Mouse (Mus musculus): Measurements from ENCODE around the gene Casr. TPM values are rescaled to one million over a fixed set of nuclear protein-coding genes. Genes with fewer than 3 reads are reported as not detected.

Gene Casr
- polyA plus RNA-seq, 1 experiment from 2014 or later, result 0.10 TPM

DNA sequence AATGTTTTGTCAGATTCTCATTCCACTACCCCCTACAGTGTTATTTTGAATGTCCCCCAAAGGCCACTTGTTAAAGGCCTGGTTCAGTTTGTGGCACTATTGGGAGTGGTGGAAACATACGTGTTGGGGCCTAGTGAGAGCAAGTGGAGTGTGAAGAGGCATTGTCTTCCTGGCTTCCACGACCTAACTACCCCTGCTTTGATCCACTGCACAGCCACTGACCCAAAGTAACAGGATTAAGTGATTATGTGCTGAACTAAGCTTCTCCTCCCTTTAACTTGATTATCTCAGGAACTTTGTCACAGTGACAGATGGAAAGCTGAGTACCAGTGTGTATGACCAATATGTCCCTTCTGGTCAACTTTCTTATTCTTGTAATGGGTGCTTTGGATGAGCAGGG, 101.5 kb downstream of the Casr start:
- DNase-seq (ENCODE audit: low spot score) (no peak), ATAC-seq (ENCODE audit: low FRiP score, low TSS enrichment) (no peak)
- no peaks in the 10 kb centered on the region for H3K4me1 ChIP-seq (replicated peaks; ENCODE audit: control insufficient read depth, insufficient read depth)
- no peaks in the 10 kb centered on the region for H3K9me3 ChIP-seq (ENCODE audit: control insufficient read depth, low read length)
- TF ChIP-seq EP300 (optimal IDR thresholded peaks at IDR 0.05) (no peak), CTCF (IDR thresholded peaks at IDR 0.05; ENCODE audit: low read depth) (no peak)
- H3K27ac ChIP-seq (replicated peaks), result no peak overlapping the region
- H3K27me3 ChIP-seq (ENCODE audit: control insufficient read depth, insufficient read depth, low read length), result no peaks in the 10 kb centered on the region
- no peak overlapping the region for H3K4me2 ChIP-seq (replicated peaks; ENCODE audit: low read depth)
- H3K4me3 ChIP-seq (ENCODE audit: low read depth, low read length), result no peak overlapping the region
- no peak overlapping the region for H3K9ac ChIP-seq (ENCODE audit: low read length)
- no peaks in the 10 kb centered on the region for H3K36me3 ChIP-seq (ENCODE audit: control insufficient read depth, insufficient read depth, low read length)
- 48% methylated on average over 2 of the region's 2 CpGs for WGBS

GRCm38 (mm10) chr16:36455342-36455802, 106.6 kb downstream of the Casr start, which contains the start of gene Stfa3:
TSS of gene Stfa3 (minus strand) at chr16:36455392.
- Histone ChIP-seq H3K4me2 (replicated peaks; ENCODE audit: low read depth) (no peak within 1 kb of the TSS), H3K9ac (ENCODE audit: low read length) (no peak within 1 kb of the TSS), H3K4me1 (replicated peaks; ENCODE audit: control insufficient read depth, insufficient read depth) (no peaks in the 10 kb centered on the region), H3K27me3 (ENCODE audit: control insufficient read depth, insufficient read depth, low read length) (no peaks in the 10 kb centered on the region), H3K36me3 (ENCODE audit: control insufficient read depth, insufficient read depth, low read length) (no peaks in the 10 kb centered on the region), H3K27ac (replicated peaks) (0 out of 2 replicates have a peak within 1 kb of the TSS, but pooled peaks have one; percentile 31), H3K9me3 (ENCODE audit: control insufficient read depth, low read length) (no peaks in the 10 kb centered on the region), H3K4me3 (ENCODE audit: low read depth, low read length) (no peak within 1 kb of the TSS)
- TF ChIP-seq CTCF (IDR thresholded peaks at IDR 0.05; ENCODE audit: low read depth) (no peak), EP300 (optimal IDR thresholded peaks at IDR 0.05) (no peak)
- DNase-seq (ENCODE audit: low spot score) (no peak), ATAC-seq (ENCODE audit: low FRiP score, low TSS enrichment) (peak; percentile 72; the same call in 1 of the 2 replicates)
- WGBS, result 56% methylated on average over 4 of the region's 4 CpGs

Other genes starting within 250 kb of the Casr start
- gene BC117090, start 227.8 kb downstream of the Casr start, polyA plus RNA-seq (2015; fragmentation: Nextera tagmentation; extraction: Ambion mirVana), result 3.8 and 4.6 TPM in 2 replicates
- 275 and 321 TPM in 2 replicates for gene BC100530, start 194.4 kb downstream of the Casr start, polyA plus RNA-seq (2015; fragmentation: Nextera tagmentation; extraction: Ambion mirVana)
- 7.4 and 8.1 TPM in 2 replicates for gene Stfa2, start 153.7 kb downstream of the Casr start, polyA plus RNA-seq (2015; fragmentation: Nextera tagmentation; extraction: Ambion mirVana)
- 22.8 and 24.8 TPM in 2 replicates for gene Stfa3, start 106.7 kb downstream of the Casr start, polyA plus RNA-seq (2015; fragmentation: Nextera tagmentation; extraction: Ambion mirVana)
- 1.5 and 2.0 TPM in 2 replicates for gene Cd86, start 103.9 kb upstream of the Casr start, polyA plus RNA-seq (2015; fragmentation: Nextera tagmentation; extraction: Ambion mirVana)
- gene Ildr1, start 131.8 kb upstream of the Casr start, polyA plus RNA-seq (2015; fragmentation: Nextera tagmentation; extraction: Ambion mirVana), result 2.5 TPM in 2 replicates
- gene Slc15a2, start 222.8 kb upstream of the Casr start, polyA plus RNA-seq (2015; fragmentation: Nextera tagmentation; extraction: Ambion mirVana), result 1.6 and 2.4 TPM in 2 replicates

Measured in stomach, postnatal 0 days (tissue).